Mouse (Mus musculus): ENCODE measurements around the gene Ccdc6.

Ccdc6 gene

DNA sequence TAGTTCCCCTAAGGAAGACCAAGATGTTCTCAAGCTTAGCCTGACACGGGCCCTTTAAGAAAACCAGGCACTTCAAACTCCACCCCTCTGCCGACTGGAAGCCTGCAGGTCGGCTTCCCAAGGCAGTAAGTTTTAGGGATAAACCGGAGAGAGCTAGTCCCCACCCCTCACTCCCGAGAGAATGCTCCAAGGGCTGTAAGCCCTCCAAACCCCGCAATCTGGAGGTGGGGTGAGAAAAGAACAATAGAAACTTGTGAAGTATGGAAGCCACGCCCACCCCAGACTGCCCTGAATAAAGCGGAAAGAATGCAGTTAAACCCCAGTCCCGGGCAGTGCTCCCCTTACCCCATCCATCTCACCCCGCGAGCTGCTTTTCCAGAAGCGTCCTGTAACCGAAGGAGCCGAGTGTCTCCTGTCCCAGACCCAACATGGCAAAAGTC, 1.9 kb upstream of the Ccdc6 start:
- peak; percentile 78 for DNase-seq

DNA sequence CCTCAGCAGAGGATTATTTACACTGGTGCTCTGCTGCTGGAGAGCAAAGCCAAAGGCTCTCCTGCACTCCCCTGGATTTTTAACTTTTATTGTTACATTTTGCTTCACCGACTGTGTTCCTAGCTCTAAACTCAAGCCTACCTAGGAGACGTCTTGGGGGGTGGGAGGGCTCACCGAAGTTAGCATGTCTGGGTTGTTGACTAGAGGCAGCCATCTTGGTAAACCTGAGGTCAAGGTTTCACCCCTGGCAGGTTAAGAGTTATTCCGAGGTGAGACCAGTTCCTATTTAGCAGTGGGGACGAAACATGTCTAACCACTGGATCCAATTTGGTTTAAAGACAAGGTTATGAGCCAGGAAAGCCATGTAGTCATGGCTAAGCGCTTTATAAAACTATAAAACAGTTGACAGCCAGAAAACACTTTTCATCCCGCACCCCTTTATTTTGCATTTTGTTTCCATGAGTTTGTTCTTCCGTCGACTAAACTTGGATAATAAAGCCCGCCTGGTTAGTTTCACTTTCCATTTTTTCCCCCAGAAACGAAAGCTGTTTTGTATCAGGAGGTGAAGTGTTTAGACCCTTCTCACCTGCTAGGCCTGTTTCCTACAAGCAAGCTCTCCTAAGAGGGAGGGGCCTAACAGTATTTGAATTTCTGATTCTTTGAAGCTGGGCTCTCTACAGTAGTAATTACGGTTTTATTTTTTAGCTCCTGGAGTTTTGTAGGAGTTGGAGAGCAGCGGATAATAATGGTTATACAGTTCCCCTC, 1.2 kb upstream of the Ccdc6 start:
- no peak for DNase-seq

DNA sequence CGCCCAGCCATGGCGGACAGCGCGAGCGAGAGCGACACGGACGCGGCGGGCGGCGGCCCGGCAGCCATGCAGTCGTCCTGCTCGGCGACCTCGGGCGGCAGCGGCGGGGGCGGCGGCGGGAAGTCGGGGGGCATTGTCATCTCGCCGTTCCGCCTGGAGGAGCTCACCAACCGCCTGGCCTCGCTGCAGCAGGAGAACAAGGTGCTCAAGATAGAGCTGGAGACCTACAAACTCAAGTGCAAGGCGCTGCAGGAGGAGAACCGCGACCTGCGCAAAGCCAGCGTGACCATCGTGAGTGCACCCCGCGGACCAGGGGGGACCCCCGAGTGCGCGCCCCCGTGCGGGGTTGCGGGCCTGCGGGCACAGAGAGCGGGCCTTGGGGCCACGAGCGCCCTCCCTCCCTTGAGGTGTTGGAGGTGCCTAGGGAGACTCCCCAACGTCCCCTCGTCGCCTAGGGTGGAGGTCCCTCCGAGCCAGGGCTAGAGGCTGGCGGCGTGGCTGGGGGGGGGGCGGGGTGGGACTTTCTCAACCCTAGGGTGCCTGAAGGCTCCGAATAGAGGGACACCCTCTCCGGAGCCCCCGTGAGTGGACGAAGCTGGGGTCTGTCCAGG, 475 bp downstream of the Ccdc6 start:
- DNase-seq: peak; percentile 50

DNA sequence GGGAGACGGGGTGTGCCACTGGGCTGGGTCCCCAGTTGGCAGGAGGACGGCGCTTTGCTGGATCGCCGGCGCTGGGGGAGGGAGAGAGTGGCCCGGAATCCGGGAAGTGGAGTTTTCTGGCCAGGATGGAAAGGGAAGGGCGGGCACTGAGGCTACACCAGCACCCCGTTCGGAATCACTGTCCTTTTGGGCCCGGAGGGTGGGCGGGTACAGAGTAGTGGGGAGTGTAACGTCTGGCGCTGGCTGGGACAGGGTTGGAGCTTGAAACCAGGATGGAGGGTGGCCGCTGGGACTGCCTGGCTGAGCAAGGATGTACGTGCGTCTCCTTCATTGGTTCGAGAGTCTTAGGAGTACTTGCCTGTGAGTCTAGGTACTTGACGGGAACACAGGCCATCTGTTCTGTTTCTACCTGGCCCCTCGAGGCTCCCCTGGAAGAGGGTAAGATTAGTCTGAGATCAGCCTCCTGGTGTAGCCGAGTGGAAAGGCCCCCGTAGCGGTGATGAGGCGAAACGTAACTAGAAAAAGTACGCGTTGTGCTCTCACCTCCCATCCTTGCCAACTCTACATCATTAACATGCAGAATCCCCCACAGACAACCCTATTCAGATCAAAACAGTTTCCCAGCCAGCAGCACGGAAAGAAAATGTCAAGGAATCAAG, 1.1 kb downstream of the Ccdc6 start:
- peak; percentile 52 for DNase-seq

DNA sequence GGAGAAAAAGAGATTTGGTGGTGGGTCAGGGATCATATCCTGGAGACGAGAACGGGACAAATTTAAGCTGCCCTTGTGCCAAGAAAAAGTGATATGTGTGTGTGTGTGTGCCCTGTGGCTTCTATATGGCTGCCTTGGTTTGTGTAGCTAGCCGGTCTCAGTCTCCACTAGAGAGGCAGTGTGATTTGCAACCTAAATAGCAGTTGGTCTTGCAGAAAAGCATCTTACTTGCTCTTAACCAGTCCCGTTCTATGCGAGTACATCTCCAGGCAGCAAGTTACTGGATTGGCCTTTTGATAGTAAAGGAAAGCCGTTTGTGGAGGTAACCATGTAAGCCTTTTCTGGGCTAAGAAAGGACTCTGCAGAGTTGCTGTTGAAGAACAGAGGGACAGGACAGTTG, 1.7 kb downstream of the Ccdc6 start:
- no peak for DNase-seq

DNA sequence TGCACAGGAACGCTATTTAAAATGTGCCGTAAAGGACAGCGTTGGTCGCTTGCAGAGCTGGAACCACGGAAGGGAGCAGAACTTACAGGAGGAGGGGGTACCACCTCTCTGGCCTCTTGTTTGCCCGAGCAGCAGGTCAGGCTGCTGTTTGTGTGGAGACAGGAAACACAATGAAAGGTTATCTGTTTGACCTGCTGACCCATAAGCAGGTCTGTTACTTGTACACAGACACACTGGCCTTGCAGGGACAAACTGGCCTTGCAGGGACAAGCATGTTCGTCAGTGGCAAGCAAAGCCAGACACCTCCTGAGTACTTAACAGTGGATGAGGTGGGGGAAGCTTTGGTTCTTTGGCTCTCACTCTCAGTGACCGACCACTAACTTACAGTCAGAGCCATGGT, 2.1 kb downstream of the Ccdc6 start:
- no peak for DNase-seq

DNA sequence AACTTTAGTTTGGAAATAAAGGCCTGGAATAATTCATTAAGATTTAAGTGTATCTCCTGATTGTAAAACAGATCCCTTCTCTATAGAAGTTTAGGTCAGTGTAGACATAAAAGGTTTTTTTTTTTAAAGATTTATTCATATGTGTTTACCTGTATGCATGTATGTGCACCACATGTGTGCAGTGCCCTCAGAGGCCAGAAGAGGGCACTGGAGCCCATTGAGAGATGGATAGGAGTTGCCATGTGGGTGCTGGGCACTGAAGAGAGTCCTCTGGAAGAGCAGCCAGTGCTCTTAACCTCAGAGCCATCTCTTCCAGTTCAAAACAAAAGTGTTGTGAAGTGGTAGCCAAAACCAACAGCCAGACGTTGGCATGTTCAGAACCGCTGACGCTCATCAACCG, 5.2 kb downstream of the Ccdc6 start:
- DNase-seq: no peak

DNA sequence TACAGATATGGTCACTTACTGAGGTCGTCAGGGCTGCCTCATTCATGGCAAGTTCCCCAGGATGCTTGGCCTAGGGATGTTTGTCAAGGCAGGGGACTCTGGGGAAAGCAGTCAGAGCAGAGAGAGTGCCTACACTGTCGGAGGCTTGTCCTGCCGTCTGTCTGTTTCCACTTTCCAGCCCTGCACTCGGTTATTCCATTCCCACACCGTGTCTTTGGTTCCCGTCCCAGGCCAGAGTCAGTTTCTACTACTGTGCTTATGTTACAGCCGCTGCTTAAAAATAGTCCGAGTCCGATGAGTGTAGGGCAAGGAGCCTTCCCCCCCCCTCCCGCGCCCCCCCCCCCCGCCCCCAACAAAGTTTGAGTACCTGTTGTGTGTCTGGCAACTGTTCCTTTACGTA, 11.1 kb downstream of the Ccdc6 start:
- DNase-seq: no peak

DNA sequence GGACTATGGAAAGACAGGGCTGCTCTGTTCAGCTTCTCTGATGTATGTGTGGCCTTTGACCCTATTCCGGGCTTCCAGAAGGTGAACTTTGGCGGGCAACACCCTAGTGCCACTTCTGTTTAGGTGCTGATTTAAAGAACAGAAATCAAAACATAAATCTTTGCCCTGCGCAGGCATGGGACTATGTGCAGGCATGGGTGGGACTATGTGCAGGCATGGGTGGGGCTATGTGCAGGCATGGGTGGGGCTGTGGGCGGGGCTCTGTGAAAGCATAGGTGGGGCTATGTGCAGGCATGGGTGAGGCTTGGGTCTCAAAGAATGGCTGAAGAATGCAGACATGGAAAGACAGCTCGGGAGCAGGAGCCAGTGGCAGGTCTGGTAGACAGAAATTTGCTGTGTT, 13.1 kb downstream of the Ccdc6 start:
- DNase-seq: no peak

DNA sequence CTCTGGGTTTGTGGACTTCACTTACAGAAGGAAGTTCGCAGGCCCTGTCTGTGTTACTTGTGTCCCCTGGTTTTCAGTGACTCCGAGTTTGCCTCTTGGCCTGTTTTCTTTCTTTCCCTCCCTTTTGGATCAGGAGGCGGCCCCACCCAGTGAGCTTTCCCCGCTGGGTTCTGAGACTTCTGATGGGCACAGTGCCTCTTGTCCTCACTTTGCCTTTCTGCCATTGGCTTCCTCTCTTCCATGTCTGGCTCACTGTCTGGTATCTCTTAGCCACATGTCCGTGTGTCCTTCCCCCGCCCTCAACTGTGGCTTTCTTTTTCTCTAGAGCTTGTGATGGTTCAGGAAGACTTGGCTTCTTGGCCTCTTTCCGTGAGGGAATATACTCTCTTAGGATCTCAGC, 13.9 kb downstream of the Ccdc6 start:
- DNase-seq: no peak

DNA sequence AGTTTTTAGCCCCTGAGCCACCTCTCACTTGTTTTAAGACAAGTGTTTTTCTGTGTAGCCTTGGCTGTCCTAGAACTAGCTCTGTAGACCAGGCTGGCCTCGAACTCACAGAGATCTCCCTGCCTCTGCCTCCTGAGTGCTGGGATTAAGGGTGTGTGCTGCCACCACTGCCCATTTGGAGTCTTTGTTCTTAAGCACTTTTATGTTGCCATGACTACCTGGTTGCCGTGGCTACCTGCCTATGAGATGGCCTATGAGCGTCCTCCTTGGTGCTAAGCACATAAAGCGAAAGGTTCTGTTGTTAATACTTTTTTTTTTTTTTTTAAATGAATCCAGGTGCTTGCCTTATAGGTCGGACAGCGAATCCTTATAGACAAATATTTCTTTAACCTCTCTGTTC, 14.7 kb downstream of the Ccdc6 start:
- no peak for DNase-seq

DNA sequence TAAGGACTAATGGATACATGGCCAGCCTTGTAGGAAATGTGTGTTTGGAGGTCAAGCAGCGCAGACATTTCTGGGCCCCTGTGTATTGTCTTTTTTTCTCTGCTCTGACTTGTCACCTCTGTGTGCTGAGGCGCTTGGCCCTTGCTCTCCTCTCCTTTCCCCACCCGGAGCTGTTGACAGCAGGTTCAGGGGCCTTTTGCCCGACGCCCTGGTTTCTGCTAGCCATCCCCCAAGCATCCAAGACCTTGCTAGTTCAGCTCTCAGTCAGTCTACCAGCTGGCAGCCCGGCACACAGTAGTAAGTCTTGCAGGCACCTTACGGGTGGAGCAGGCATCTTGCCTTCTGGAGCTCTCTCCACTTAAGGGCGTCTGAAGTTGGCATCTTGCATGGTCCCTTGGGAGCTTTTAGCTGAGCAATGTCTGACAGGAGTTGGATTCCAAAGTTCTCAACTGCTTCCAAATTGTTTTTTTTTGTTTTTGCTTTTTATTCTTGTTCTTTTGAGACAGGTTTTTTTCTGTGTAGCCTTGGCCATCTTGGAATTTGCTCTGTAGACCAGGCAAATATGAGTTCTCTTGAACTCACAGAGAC, 17.2 kb downstream of the Ccdc6 start:
- no peak for DNase-seq

DNA sequence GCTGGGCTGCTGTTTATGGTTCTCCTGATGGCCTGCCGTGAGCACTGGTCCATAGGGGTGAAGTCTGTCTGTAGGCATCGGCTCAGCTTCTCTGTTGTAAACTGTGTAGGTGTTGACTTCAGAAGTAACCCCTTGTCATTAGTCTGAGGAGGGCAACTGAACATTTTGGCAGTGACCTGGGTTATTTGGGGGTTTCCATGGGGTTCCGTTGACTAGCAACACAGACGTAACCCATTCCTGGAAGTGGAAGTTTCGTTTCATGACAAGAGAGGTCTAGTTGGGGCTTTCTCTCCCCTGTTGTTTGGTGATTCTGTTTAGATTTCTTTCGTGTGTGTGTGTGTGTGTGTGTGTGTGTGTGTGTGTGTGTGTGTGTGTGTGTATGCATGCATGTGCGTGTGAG, 19.5 kb downstream of the Ccdc6 start:
- DNase-seq: no peak

DNA sequence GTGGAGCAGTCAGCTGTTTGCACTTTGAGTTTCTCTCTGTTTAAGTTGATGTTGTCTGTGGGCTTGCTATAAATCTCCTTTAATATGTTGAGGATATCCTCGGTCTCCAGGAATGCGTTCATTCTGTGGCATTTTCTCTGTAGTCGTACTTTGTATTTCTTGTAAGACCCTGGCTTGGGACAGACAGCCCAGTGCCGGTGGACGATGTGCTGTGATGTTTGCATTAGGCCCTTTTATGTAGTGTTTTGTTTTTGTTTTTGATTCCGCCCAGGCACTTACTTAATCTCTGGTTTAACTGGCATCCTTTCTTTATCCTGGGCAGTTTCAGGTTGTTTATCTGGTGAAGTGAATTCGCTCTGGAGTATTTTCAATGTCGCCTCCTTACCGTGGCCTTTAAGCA, 22.5 kb downstream of the Ccdc6 start:
- DNase-seq: no peak

DNA sequence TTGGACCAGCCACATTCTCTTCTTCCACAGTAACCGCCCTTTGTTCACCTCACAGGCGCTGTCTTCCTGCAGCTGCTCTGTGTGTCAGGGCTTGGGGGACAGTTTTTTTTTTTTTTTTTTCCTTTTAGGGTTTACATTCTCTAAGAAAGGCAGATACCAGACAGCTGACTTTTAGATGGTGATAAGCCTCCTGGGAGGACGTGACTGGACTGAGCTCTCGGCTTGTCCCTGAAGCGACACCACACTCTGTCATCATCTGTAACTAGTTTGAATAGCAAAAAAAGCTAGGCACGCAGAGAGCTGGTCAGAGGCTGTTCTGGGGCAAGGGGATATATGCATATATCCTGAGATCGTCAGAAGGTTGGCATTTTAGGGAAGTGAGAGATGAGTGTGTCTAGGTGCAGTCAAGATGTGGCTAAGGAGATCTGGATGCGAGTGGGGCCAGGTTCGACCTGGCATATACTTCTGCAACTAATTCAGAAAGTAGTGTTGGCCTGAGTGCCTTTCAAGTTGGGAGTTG, 23.0 kb downstream of the Ccdc6 start:
- no peak for DNase-seq

DNA sequence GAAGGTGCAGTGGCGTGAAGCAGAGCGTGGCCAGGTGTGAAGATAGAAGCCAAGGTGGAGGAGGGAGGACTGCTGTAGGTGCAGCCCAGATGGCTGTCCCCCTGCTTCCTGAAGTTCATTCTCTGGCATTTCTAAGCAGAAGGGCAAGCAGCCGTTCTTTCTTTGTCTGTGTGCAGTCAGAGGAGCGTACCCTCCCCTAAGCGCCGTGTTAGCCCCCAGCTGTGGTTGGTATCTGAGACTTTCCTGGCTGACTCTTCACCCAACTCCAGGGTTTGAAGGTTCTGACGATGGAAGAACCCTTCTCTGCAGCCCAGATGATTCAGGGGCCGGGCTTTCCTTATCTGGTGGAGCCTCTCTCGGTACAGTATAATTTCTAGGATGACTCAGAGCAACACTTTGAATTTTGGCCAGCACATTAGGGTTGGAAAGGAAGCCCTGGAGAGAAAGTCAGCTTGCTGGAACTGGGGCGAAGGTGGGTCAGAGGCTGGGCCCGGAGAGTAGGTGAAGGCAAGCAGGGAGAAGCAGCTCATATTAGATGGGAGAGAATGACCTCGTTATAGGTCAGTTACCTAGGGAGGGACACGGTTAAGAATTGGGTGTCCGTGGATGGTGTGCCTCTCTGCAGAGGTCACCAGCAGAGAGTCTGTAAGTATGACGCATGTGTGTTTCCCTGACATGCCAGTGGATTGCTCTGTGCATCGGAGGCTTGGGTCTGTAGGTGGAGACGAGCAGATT, 23.9 kb downstream of the Ccdc6 start:
- DNase-seq: no peak

DNA sequence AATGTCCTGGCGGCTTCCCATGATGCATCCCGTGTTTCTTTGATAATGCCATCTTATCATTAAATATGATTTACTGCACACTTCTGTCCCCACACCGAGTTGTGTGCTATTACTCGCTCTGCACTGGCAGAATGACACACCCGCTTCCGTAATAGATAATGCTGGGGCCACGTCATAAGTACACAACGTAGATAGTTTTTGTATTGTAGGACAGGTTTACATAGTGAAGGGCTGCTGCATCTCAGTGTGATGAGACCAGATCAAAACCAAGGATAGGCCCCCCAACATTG, 24.4 kb downstream of the Ccdc6 start:
- DNase-seq: no peak

DNA sequence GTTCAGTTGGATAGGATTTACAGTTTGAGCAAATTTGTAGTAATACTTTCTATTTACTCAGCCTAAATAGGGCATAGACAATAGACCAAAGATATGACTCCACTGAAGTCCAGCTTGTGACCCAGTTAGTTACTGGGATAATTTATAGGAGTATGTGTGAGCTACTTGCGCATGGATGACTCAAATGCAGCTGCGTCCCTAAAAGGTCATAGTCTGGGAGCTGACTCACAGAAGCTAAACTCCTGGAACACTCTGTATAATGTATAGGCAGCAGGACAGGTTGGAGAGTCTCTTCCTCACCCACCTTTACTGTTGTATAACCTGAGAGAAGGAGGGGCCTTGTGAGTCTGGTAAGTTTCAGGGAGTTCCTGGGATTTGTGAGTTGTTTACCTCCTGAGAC, 26.5 kb downstream of the Ccdc6 start:
- DNase-seq: no peak

DNA sequence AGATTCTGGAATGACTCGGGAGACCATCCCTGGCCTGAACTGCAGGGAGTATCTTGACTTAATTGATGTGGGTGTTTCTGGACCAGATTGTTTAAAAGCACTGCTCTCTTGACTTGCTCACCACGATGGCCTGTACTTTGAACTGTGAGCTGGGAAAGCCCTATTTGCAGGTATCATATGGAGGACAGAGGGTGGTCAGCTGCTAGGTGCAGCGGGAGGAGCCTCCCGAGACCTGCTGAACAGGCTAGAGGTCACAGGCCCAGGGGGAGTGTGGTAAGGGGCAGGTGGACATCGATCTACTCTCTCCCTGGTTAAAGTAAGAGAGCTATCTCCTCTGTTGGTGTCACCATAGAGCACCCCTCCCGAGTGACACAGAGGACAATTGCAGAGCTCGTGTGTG, 28.6 kb downstream of the Ccdc6 start:
- DNase-seq: no peak

DNA sequence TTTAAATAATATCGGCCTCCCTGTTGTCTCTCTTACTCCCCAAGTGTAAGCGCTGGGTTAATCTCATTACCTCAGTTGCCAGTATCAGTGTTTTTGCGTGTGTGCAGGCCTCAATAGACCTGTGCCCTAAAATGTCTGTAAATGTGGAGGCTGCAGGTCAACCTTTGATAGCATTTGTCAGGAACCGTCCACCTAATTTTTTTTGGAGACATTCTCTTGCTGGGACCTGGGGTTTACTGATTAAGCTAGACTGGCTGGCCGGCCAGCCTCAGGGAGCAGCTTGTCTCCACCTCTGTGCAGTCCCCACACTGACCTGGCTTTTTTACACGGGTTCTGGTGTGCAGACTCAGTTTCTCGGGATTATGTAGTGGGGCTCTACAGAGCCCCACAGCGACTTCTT, 30.4 kb downstream of the Ccdc6 start:
- peak; percentile 25 for DNase-seq

DNA sequence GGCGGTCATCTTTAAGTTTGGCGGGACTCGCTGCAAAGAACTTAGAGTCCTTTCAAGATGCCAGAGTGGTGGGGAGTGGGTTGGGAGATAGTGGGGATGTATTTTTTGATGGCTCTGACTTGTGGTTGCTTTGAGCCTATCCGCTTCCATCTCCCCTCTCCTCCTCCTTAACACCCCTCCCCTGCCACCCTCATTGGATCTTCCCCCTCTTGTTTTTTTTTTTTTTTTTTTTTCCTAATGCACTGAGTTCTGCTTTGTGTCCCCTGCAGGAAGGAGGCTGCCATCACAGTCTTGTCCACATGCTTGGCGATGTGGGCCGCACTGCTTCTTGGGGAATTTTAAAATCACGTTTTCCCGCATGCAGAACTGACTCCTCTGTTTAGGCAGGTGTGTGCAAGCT, 31.5 kb downstream of the Ccdc6 start:
- DNase-seq: no peak

DNA sequence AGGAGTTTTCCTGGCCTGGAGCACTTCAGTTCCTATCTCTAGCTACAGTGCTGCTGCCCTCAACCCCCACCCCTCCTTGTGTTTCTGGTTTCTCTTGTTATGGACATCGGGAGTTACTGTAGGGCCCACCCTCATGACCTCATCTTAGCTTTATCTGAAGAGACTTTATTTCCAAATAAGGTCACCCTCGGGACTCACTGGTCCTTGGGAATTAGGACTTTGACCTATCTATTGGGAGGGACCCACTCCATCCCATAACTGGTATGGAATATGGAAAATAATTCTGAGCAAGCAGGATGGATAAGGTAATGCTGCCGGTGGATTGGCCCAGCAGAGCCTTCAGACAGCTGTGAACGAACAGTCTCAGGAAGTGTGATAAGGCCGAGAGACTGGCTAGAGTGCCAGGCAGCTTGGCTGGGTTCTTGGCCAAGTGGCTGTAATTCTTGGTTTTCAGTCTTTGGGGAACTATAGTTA, 35.2 kb downstream of the Ccdc6 start:
- DNase-seq: no peak

DNA sequence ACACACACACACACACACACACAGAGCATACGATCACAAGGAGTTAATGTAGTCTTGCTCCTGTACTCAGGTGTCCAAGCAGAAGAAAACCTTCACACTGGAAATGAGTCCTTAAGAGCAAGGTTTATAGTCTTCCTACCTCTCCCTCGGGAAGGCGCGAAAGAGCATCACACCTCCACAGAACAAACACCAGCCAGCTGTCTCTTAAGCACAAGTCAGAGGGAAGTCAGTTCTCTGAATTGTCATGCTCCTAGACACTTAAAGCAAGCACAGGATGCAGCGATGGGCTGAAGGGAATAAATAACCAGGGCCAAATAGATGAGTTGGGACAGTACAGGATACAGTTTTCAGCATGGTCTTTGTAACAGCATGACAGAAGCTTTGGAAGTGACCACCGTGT, 35.8 kb downstream of the Ccdc6 start:
- DNase-seq: no peak

Measured in kidney, adult 18-20 months (tissue).